Mouse (Mus musculus): ENCODE results near the gene Polr1b.

- no peak for TF ChIP-seq CTCF (IDR thresholded peaks at IDR 0.05; ENCODE audit: low read depth)
- TF ChIP-seq EP300 (IDR thresholded peaks at IDR 0.05; ENCODE audit: low read depth), result no peak
Measured at GRCm38 (mm10) chr2:129166466-129167463, 66.0 kb downstream of the Polr1b start.

Data from liver, embryonic 14.5 days (tissue).